Mouse (Mus musculus) cerebellum, adult (tissue): ENCODE results near the gene Fgfr2.

Experiments
- ATAC-seq: cut with Nextera tagmentation; 2 replicates; pipeline ENCODE4 v1.9.2; 2017; ENCODE audit warnings: mild to moderate bottlenecking, moderate library complexity, mixed read lengths; ENCODE audit not compliant: insufficient number of reproducible peaks, low FRiP score, low TSS enrichment

Fgfr2 gene

GRCm38 (mm10) chr7:131696889-131697288 is 1426.3 kb downstream of the Fgfr2 start:
- no peak for ATAC-seq

- ATAC-seq, result no peak
These were observed 1435.8 kb downstream of the Fgfr2 start for GRCm38 (mm10) chr7:131687324-131687723.

DNA sequence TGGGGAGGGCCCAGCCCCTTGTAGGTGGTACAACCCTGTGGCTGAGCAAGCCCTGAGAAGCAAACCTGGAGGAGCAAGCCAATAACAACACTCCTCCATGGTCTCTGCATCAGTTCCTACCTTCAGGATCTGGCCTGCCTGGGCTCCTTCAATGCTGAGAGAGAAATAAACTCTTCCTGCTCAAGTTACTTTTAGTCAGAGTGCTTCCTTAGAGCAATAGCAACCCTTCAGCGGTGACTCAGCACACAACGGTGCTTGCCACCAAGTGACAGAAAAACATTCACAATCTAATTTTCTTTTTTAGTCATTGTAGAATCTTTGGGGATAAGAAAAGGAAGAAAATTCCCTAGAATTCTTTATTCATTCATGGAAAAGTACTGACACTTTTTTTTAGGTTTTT is 1446.0 kb downstream of the Fgfr2 start:
- ATAC-seq, result no peak

DNA sequence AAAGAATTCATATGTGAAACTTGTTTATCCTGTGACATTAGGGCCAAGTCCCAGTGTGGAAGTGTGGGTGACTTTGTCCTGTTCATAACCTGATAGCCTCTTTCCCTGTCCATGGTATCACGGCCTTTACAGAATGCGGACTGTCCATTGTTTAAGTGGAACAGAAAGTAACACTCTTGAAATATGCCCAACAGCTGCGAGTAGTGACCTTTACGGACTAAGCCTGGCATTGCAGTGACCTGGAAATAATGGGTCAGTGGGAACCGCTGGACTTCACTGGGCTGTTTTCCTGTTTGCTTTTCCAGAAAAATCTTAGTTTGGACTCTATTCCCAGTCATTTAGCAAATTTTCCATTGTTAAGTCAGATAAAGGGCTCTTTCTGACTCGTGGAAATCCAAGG is 1452.6 kb downstream of the Fgfr2 start:
- ATAC-seq, result no peak

GRCm38 (mm10) chr7:131669326-131669725 is 1453.8 kb downstream of the Fgfr2 start:
- ATAC-seq, result no peak

DNA sequence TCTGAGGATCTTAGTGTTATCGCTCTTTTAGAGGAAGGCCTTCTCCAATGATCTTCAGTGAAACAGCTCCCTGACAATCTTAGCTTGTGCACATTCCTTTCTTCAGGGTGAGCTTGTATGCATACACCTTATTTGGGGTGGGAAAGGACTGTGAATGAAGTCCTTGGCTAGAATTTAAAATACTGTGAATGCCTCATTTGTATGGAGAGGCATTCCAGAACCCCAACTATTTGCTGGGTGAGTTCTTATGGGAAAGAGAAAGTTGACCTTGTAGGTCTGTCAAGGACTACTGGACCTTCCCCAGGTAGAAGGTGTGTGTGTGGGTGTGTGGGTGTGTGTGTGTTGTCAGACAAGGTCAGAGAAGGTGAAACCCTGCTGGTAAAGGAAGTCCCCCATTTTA is 1462.4 kb downstream of the Fgfr2 start:
- no peak for ATAC-seq

- ATAC-seq, result no peak
These were observed 1467.1 kb downstream of the Fgfr2 start for GRCm38 (mm10) chr7:131656017-131656416.

GRCm38 (mm10) chr7:131653416-131653815 is 1469.7 kb downstream of the Fgfr2 start:
- no peak for ATAC-seq

- no peak for ATAC-seq
These were observed 1471.0 kb downstream of the Fgfr2 start for GRCm38 (mm10) chr7:131651921-131652694.

DNA sequence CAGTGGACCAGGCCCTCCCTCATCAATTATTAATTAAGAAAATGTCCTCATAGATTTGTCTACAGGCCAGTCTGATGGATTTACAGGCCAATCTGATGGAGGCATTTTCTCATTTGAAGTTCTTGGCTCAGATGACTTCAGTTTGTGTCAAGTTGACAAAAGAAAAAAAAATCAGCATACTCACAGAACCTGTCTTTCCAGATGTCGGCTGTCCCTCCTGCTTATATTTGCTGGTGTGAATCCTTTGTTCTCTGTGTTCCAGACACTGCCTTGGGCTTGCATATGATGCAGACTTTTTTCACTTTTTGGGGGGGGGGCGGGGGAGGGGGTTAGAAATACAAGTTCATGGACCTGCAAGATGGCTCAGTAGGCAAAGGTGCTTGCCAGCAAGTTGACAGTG is 1472.9 kb downstream of the Fgfr2 start:
- no peak for ATAC-seq

DNA sequence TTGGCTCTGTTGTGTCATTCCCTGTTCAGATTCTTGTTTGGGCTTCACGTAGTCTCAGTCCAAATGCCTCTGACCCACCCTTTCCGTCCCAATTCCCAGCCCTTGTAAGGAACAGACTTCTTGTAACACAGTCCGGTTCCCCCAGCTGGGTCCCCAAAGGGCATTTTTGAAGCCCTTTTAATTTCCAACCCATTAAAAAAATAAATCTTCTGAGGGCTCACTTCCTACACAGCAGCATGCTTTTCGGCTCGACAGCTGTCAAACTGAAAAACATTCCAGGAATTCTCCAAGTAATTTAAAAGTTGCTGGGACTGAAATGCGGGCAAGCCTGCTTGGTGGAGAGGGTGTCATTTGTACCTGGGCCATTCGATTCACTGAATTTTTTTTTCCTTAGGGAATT is 1474.9 kb downstream of the Fgfr2 start:
- no peak for ATAC-seq

DNA sequence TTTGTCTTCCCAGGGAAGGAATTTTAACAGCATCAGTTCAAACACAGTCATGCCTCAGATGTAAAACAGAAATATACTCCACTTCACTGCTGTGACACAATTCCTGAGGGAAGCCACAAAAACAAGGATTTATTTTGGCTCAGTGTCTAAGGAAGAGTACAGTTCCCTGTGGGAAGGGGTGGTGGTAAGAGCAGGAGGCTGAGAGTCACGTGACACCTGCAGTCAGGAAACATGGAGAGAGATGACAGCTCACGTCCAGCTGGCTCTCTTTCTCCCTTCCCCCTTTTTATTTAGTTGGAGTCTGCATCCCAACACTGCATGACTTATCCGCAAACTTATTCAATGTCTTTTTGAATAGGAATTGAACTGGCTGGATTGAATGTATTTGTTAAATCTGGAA is 1475.6 kb downstream of the Fgfr2 start:
- ATAC-seq, result no peak

DNA sequence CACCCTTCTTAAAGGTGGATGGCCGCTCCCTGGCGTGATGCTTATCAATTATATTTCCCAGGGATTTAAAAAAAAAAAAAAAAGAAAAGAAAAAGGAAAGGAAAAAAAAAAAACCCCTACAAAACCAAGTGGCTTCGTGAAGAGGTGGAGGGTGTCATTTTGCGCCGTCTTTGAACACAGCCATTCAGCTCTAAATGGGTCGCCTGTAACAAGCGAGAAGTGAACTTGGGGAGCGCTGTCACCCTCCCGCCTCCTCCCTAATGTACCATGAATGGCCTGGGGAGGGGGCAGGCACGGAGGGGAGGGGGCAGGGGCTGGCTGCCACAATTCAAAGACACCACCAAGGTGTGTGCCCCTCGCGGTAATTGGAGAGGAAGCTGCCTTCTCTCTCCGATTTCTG is 1478.6 kb downstream of the Fgfr2 start:
- no peak for ATAC-seq

- no peak for ATAC-seq
These were observed 1479.1 kb downstream of the Fgfr2 start for GRCm38 (mm10) chr7:131644051-131644450.

DNA sequence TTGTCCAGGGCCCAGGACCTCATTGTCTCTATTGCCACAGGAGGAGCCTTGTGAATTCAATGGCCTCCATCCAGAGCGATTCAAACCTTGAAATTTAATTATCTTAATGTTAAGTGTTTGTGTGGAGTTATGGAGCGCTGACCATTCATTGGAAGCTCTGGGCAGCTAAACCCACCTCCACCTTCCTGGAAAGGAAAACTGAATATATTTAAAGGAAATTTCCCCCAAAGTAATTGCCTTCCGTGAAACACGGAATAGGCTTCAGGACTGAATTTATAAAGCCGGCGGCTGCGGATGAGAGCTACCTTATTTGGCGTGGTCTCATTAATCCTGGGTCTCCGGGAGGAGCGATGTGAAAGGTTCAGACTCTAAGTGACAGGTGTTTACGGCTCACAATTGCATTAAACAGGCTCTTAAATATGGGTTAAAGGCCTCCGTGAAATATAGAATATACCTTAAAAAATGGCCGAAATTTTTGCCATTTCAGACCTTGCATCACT is 1479.8 kb downstream of the Fgfr2 start:
- no peak for ATAC-seq

DNA sequence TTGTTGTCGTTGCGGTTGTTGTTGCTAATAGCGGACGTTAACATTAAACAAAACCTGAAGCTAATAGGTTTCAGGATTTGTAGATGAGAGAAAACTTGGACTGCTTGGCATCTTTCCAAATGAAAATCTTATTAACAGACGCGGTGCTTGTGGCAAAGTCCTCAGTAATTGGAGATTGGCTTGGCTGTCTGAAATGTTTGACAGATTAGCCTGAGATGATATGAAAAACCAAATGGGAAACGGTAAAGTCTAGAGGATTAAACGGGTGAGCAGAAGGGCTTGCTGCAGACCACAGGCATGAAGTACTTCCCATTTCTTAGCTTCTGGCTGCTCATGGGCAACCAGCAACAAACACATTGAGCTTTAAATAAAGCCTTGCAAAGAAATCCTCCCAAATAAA is 1493.6 kb downstream of the Fgfr2 start:
- ATAC-seq, result no peak

GRCm38 (mm10) chr7:131628846-131629391 is 1494.2 kb downstream of the Fgfr2 start:
- ATAC-seq, result no peak

DNA sequence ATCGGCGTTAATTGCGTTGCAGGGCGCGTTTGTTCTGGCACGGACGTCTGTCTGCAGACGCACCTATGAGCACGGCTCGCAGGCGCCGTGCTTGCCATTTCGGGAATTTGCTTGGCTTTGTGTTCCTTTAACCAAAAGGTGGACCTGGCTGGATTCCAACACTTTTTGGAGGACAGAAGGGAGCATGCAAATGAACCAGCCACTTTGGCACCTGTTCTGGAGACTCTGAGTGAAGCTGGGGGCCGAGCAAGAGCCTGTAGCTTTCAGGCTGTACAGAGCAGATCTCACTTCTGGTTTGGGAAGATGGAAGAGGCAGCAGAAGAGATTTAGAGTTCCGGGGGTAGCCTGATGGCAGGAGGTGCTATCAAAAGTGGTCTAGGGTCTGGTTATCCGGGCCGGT is 1494.8 kb downstream of the Fgfr2 start:
- no peak for ATAC-seq

DNA sequence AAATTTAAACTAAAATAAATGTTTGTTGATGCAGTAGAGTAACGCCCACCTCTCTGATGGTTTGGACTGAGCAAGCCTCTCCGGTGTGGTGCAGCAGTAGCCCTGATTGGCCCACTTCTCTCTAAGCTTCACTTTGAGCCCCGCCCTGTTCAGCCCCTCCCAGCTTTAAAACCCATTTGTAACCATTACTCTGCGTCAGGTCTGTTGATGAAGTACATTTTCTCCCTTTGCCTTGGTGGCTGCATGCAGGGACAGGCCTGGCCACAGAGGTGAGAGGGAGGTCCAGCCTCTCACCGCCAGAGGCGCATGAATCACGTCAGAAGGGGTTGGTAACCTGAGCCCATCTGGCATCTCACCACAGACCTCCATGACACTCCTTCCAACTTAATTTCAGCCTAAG is 1513.5 kb downstream of the Fgfr2 start:
- no peak for ATAC-seq

GRCm38 (mm10) chr7:131608049-131608448 is 1515.1 kb downstream of the Fgfr2 start:
- no peak for ATAC-seq

DNA sequence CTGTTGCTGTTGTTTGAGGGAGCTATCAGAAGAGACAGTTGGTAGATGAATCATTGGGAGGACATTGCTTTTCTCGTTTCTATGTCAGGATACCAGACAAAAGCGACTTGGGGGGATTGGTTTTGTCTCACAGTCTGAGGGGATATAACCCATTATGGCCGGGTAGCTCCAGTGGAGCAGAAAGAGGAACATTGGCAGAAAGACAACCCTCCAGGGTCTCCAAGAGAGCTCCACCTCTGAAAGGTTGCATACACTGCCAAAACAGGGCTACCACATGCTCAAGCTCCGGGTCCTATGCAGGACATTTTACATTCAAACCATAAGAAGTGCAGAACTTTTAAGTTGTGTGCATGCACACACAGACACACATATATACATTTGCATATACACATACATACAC is 1517.7 kb downstream of the Fgfr2 start:
- no peak for ATAC-seq

- ATAC-seq, result no peak
These were observed 1518.2 kb downstream of the Fgfr2 start for GRCm38 (mm10) chr7:131604946-131605345.
